Mouse (Mus musculus): ENCODE results near the gene Gm525. TPM values are rescaled to one million over a fixed set of nuclear protein-coding genes. Genes with fewer than 3 reads are reported as not detected.
"Not testable (repeated sequence)": the region's sequence is repeated elsewhere in the genome, so short reads cannot be mapped to it uniquely, and the experiment has no call there.

Gene Gm525
- polyA plus RNA-seq, 1 experiment from 2014 or later, result not detected

DNA sequence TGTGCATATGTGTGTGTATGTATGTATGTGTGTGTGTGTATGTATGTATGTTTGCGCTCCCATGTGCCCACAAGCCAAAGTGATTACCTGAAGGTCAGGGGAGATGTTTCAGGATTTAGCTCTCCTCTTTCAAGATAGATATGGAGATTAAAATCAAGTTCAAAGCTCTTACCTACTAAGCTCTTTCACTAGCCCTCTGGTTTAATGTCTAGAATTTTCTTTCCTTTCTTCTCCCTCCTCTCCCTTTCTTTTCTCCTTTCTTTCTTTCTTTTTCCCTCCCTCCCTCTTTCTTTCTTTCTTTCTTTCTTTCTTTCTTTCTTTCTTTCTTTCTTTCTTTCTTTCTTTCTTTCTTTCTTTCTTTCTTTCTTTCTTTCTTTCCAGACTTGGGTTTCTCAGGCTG, 6.9 kb upstream of the Gm525 start, which contains the start of gene Dgke:
TSS of gene Dgke (minus strand) at position 101 of the 400 bp plus-strand sequence.
- Histone ChIP-seq H3K27ac (no peak within 1 kb of the TSS), H3K4me1 (no peaks in the 10 kb centered on the region), H3K36me3 (replicated peaks) (no peaks in the 10 kb centered on the region), H3K27me3 (no peaks in the 10 kb centered on the region), H3K4me2 (no peak within 1 kb of the TSS), H3K4me3 (replicated peaks) (no peak within 1 kb of the TSS), H3K9me3 (no peaks in the 10 kb centered on the region), H3K9ac (no peak within 1 kb of the TSS)
- WGBS, result 100% methylated on average over 1 of the region's 1 CpGs
- no peak for ATAC-seq (ENCODE audit: low FRiP score)

DNA sequence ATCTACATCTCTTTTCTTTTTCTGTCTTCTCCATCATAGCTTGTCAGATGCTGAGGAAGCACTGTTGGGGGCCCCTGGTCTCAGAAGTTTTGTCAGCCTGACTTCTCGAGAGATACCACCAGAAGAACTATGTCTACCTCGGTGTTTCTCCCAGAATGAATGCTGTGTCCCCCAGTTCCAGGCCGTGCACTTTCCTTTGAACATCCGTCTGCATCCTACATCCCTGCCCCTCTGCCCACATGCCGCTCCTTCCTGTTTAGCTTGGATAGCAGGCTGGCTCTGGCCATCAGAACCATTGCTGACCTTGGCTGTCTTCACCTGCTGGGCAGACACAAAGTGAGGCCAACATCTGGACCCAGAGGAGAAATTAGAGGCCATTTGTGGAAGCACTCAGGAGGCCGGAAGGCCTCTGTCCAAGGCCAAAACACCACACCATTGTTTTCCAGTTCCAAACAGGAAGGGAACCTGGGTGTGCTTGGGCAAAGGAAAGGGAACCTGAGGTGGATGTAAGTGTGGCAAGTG, 6.3 kb upstream of the Gm525 start:
- Histone ChIP-seq H3K4me1 (no peaks in the 10 kb centered on the region), H3K9me3 (no peaks in the 10 kb centered on the region), H3K9ac (no peak overlapping the region), H3K4me3 (replicated peaks) (no peak overlapping the region), H3K27ac (no peak overlapping the region), H3K27me3 (no peaks in the 10 kb centered on the region), H3K36me3 (replicated peaks) (no peaks in the 10 kb centered on the region), H3K4me2 (no peak overlapping the region)
- WGBS, result 74% methylated on average over 6 of the region's 6 CpGs
- ATAC-seq (ENCODE audit: low FRiP score), result no peak

DNA sequence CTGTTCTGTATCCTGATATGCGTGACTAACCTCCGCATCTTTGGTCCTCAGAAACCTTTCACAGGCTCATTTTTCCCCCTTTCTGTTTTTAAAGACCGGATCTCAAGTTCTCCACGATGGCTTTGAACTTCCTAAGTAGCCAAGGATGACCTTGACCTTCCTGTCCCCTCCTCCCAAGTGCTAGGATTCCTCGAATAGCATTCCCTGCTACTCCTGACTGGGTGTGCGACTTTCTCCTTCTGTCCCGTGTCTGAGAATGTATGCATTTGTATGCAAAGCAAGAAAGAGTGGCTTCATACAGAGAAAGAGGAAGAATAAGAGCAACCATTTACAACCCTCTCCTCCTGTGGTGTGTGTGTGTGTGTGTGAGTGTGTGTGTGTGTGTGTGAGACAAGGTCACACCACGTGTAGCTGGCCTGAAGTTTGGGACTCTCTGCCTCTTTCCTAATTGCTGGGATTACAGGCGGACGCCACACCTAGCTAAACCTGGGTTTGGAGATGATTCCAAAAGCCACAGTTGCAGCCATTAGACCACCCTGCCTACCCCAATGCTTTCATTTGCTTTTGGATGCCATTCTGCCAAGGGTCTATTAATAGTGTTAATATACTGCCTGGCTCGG, 5.7 kb upstream of the Gm525 start:
- Histone ChIP-seq H3K27ac (no peak overlapping the region), H3K4me3 (replicated peaks) (no peak overlapping the region), H3K27me3 (no peaks in the 10 kb centered on the region), H3K4me2 (no peak overlapping the region), H3K9me3 (no peaks in the 10 kb centered on the region), H3K36me3 (replicated peaks) (no peaks in the 10 kb centered on the region), H3K4me1 (no peaks in the 10 kb centered on the region), H3K9ac (no peak overlapping the region)
- 72% methylated on average over 11 of the region's 11 CpGs for WGBS
- ATAC-seq (ENCODE audit: low FRiP score), result no peak

- Histone ChIP-seq H3K36me3 (replicated peaks) (no peaks in the 10 kb centered on the region), H3K9me3 (no peaks in the 10 kb centered on the region), H3K4me1 (no peaks in the 10 kb centered on the region), H3K27ac (no peak overlapping the region), H3K27me3 (no peaks in the 10 kb centered on the region), H3K4me2 (no peak overlapping the region), H3K4me3 (replicated peaks) (no peak overlapping the region), H3K9ac (no peak overlapping the region)
- no peak for ATAC-seq (ENCODE audit: low FRiP score)
- WGBS, result 95% methylated on average over 14 of the region's 14 CpGs
These were observed 5.0 kb upstream of the Gm525 start for GRCm38 (mm10) chr11:89068649-89069048.

DNA sequence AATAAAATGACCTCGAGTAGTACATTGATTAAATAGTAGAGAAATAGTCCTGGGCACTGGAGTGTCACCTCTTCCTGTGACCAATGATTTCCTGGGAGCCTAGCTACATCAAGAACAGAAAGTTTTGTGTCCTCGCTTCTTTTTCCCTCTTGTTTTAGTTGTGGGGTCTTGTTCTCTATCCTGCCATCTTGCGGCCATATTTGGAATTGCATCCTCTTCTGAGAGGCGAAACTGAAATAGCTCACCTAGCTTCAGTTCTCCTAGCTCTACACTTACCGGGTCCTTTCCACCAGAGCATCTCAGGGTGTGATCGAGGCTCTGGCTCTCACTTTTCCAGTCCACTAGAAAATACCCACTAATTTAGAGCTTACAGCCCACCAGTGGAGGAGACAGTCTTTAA, 4.3 kb upstream of the Gm525 start:
- Histone ChIP-seq H3K4me2 (no peak overlapping the region), H3K36me3 (replicated peaks) (no peaks in the 10 kb centered on the region), H3K4me3 (replicated peaks) (no peak overlapping the region), H3K27me3 (no peaks in the 10 kb centered on the region), H3K9me3 (no peaks in the 10 kb centered on the region), H3K27ac (no peak overlapping the region), H3K9ac (no peak overlapping the region), H3K4me1 (0 out of 2 replicates have a peak, but pooled peaks cover under 1% of the 10 kb centered on the region)
- ATAC-seq (ENCODE audit: low FRiP score), result no peak
- 26% methylated on average over 6 of the region's 6 CpGs for WGBS

DNA sequence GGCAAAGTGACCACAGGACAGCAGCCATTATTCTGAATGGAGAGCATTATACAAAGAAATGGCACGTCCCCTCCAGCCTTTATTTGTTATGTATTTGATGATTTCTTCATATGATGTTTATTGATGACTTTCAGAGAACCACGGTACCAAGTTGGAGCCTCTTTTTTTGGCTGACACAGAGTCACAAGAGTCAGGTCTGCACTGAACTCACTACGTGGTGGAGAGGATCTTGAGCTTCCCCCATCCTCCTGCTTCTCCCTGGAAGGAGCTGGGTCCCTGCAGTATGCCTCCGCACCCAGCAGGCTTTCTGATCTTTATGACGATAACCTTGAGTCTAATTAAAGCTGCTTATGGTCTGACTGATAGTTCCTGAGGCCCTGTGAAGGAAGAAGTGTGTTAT, 2.1 kb upstream of the Gm525 start:
- ATAC-seq (ENCODE audit: low FRiP score), result no peak
- Histone ChIP-seq H3K4me2 (no peak overlapping the region), H3K36me3 (replicated peaks) (no peaks in the 10 kb centered on the region), H3K9me3 (no peaks in the 10 kb centered on the region), H3K4me1 (0 out of 2 replicates have a peak, but pooled peaks cover 4% of the 10 kb centered on the region), H3K27ac (no peak overlapping the region), H3K9ac (no peak overlapping the region), H3K27me3 (no peaks in the 10 kb centered on the region), H3K4me3 (replicated peaks) (no peak overlapping the region)
- 79% methylated on average over 5 of the region's 5 CpGs for WGBS

- H3K4me1 ChIP-seq, result 0 out of 2 replicates have a peak, but pooled peaks cover 4% of the 10 kb centered on the region
- H3K9me3 ChIP-seq, result no peaks in the 10 kb centered on the region
- 42% methylated on average over 19 of the region's 19 CpGs for WGBS
- H3K4me3 ChIP-seq (replicated peaks), result no peak overlapping the region
- H3K4me2 ChIP-seq, result no peak overlapping the region
- H3K36me3 ChIP-seq (replicated peaks), result no peaks in the 10 kb centered on the region
- no peak for ATAC-seq (ENCODE audit: low FRiP score)
- no peak overlapping the region for H3K27ac ChIP-seq
- H3K27me3 ChIP-seq, result no peaks in the 10 kb centered on the region; the same call in 1 of the 2 replicates
- no peak overlapping the region for H3K9ac ChIP-seq
These were observed 1.3 kb downstream of the Gm525 start for GRCm38 (mm10) chr11:89074783-89075413.

- Histone ChIP-seq H3K4me3 (replicated peaks) (no peak overlapping the region), H3K9ac (no peak overlapping the region), H3K27me3 (no peaks in the 10 kb centered on the region; the same call in 1 of the 2 replicates), H3K4me2 (no peak overlapping the region), H3K9me3 (no peaks in the 10 kb centered on the region), H3K4me1 (0 out of 2 replicates have a peak, but pooled peaks cover 4% of the 10 kb centered on the region), H3K36me3 (replicated peaks) (no peaks in the 10 kb centered on the region), H3K27ac (no peak overlapping the region)
- no peak for ATAC-seq (ENCODE audit: low FRiP score)
- WGBS, result 81% methylated on average over 4 of the region's 4 CpGs
These were observed 2.8 kb downstream of the Gm525 start for GRCm38 (mm10) chr11:89076370-89076821.

DNA sequence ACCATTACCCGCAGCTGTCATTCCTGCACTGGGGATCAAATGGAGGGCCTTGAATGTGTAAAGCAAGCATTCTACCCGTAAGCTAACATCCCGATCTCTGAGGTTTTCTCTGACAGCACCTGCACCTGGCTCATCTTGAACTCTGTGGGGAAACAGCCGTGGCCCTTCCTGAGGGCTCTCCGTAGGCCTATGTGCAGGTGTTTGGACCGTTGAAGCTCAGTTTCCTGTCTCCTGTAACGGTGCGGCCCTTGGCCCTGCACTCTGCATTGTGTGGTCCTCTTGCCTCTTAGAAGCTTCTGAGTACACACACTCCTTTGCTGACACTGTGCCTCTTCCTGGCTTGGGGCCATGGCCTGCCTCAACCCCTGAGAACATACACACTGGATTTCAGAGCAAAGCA, 4.0 kb downstream of the Gm525 start:
- Histone ChIP-seq H3K27ac (no peak overlapping the region), H3K4me2 (no peak overlapping the region), H3K27me3 (no peaks in the 10 kb centered on the region; the same call in 1 of the 2 replicates), H3K9ac (no peak overlapping the region), H3K4me3 (replicated peaks) (no peak overlapping the region), H3K36me3 (replicated peaks) (no peaks in the 10 kb centered on the region), H3K4me1 (0 out of 2 replicates have a peak, but pooled peaks cover 4% of the 10 kb centered on the region), H3K9me3 (no peaks in the 10 kb centered on the region)
- 90% methylated on average over 8 of the region's 8 CpGs for WGBS
- no peak for ATAC-seq (ENCODE audit: low FRiP score)

DNA sequence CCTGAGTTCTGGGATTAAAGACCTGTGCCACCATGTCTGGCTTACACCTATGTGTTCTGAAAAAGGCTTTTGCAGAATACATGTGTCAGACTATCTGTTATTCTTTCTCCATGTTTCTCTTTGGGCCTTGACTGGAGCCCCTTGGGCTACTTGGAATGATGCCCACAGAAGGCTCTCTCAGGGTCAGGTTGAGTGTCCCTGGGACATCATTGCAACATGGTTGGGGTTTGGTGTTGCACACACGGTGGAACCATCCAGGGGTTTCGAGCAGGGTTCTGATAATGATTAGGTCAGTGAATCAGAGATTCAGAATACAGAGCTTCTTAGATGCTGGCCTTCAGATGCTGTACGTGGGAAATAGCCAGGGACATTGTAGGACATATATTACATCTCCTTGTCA, 4.7 kb downstream of the Gm525 start:
- 0 out of 2 replicates have a peak, but pooled peaks cover 4% of the 10 kb centered on the region for H3K4me1 ChIP-seq
- 90% methylated on average over 3 of the region's 3 CpGs for WGBS
- H3K9me3 ChIP-seq, result no peaks in the 10 kb centered on the region
- no peak overlapping the region for H3K4me2 ChIP-seq
- H3K9ac ChIP-seq, result no peak overlapping the region
- no peaks in the 10 kb centered on the region; the same call in 1 of the 2 replicates for H3K27me3 ChIP-seq
- no peaks in the 10 kb centered on the region for H3K36me3 ChIP-seq (replicated peaks)
- no peak overlapping the region for H3K4me3 ChIP-seq (replicated peaks)
- no peak for ATAC-seq (ENCODE audit: low FRiP score)
- H3K27ac ChIP-seq, result no peak overlapping the region

DNA sequence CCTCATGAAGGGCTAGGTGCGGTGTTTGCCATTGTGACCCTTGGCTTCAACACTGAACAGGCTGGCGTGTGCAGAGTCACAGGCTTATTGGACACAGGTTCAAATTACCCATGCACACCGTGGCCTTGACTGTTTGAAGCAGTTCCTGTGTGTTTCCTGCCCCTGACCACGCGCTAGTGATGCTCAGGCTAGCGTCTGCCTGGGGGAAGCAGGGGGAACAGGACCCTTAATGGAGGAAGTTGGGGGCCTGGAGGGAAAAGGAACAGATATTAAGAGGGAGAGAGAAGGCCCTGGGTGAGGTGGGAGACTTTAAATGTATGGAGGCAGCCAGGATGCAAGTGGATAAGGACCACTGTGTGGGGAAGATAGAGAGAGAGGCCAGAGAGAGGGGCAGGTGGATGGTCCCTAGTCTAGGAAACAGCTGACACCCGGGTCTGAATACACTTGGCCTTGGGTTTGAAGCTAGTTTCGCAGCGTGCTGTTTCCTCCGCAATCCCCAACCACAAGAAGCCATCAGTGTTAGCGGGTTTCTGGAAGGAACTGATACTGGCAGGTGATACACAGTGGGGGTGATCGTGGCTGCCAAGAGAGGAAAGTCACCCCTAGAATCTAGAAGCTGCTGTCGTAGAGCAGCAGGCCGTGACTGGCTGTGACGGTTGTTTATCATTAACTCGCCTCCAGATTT, 5.5 kb downstream of the Gm525 start:
- 92% methylated on average over 16 of the region's 16 CpGs for WGBS
- no peak for ATAC-seq (ENCODE audit: low FRiP score)
- Histone ChIP-seq H3K36me3 (replicated peaks) (no peaks in the 10 kb centered on the region), H3K9me3 (no peaks in the 10 kb centered on the region), H3K4me1 (0 out of 2 replicates have a peak, but pooled peaks cover 4% of the 10 kb centered on the region), H3K27me3 (no peaks in the 10 kb centered on the region; the same call in 1 of the 2 replicates), H3K9ac (no peak overlapping the region), H3K4me2 (no peak overlapping the region), H3K4me3 (replicated peaks) (no peak overlapping the region), H3K27ac (no peak overlapping the region)

GRCm38 (mm10) chr11:89081906-89082305, 8.3 kb downstream of the Gm525 start:
- H3K36me3 ChIP-seq (replicated peaks); H3K4me2 ChIP-seq; H3K27me3 ChIP-seq; H3K9ac ChIP-seq; H3K4me1 ChIP-seq; H3K27ac ChIP-seq; H3K4me3 ChIP-seq (replicated peaks); H3K9me3 ChIP-seq; ATAC-seq (ENCODE audit: low FRiP score): not testable (repeated sequence)
- 54% methylated on average over 5 of the region's 5 CpGs for WGBS

Measured in forebrain, embryonic 12.5 days (tissue).